Mouse (Mus musculus): ENCODE measurements around the gene Meox1.

DNA sequence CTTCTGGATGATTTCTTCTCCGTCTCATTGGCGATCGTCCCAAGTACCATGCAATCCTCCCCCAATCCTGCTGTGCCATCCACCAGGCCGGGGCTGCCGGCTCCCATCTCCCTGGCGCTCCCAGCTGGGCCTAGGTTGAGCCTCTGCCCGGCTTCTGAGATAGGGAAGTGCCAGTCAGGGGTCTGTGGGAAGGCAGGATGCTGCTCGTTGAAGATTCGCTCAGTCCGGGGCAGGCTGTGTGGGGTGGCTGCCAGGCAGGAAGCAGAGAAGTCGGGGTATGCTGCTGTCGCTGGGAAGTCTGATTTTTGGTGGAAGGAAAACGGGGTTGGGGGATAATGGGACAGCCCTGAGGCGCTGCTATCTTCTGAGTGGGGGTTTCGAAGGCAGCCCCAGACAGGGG is 614 bp downstream of the Meox1 start:
- TF ChIP-seq GATA1 (IDR thresholded peaks at IDR 0.05; ENCODE audit: low read length), result no peak
- TF ChIP-seq TAL1 (IDR thresholded peaks at IDR 0.05; ENCODE audit: low read length), result no peak

All from erythroblast, embryonic 14.5 days (primary cell).